Mouse (Mus musculus) MEL (cell line): ENCODE measurements around the gene Nfatc2ip. TPM values are rescaled to one million over a fixed set of nuclear protein-coding genes. Genes with fewer than 3 reads are reported as not detected.
A peak's percentile ranks its signal among the peaks of the same experiment; 100 is the strongest.

ENCODE experiments used
- DNase-seq: peaks from one replicate; pipeline ENCODE4 v3.0.0; 2011; ENCODE audit warnings: low read depth, low spot score
- H3K27ac ChIP-seq: 2 replicates; pipeline ENCODE4 v1.5.1; 2012; ENCODE audit warnings: low read depth, mild to moderate bottlenecking, control low read depth, low read length, moderate library complexity; ENCODE audit not compliant: control insufficient read depth
- H3K27me3 ChIP-seq, 2 experiments: fragments of 150-350 bp in 1 of 2; sonication (generic) in 1 of 2; 2 replicates each; pipeline ENCODE4 v1.6.1; 2012; ENCODE audit warnings: low read length in 2 of 2, mild to moderate bottlenecking in 2 of 2, improper control_type of control experiment in 1 of 2, moderate library complexity in 1 of 2; ENCODE audit not compliant: insufficient read depth in 2 of 2, control insufficient read depth in 1 of 2
- H3K36me3 ChIP-seq, 2 experiments: 2 replicates each; pipeline ENCODE4 v1.6.1; 2012 to 2014; ENCODE audit warnings: low read length in 2 of 2, improper control_type of control experiment in 1 of 2, inconsistent platforms in 1 of 2, mild to moderate bottlenecking in 1 of 2; ENCODE audit not compliant: insufficient read depth in 2 of 2, control insufficient read depth in 1 of 2
- H3K4me1 ChIP-seq, 2 experiments: fragments of 150-350 bp in 1 of 2; sonication (generic) in 1 of 2; 2 replicates each; pipeline ENCODE4 v1.6.1; 2012; ENCODE audit warnings: low read length in 2 of 2, improper control_type of control experiment in 1 of 2, mild to moderate bottlenecking in 1 of 2; ENCODE audit not compliant: insufficient read depth in 2 of 2, control insufficient read depth in 1 of 2
- H3K4me3 ChIP-seq, 2 experiments: fragments of 150-350 bp in 1 of 2; sonication (generic) in 1 of 2; 2 replicates each; pipeline ENCODE4 v1.5.1; 2012; ENCODE audit warnings: low read depth in 2 of 2, low read length in 2 of 2, mild to moderate bottlenecking in 2 of 2, moderate library complexity in 2 of 2, control low read depth in 1 of 2, improper control_type of control experiment in 1 of 2; ENCODE audit not compliant: control insufficient read depth in 1 of 2, insufficient read depth in 1 of 2
- H3K79me2 ChIP-seq: 2 replicates; pipeline ENCODE4 v1.6.1; 2012; ENCODE audit warnings: mild to moderate bottlenecking, low read length, moderate library complexity; ENCODE audit not compliant: control insufficient read depth, poor library complexity, insufficient read depth
- H3K9ac ChIP-seq: 2 replicates; pipeline ENCODE4 v1.6.1; 2012; ENCODE audit warnings: low read depth, mild to moderate bottlenecking, control low read depth, low read length, moderate library complexity; ENCODE audit not compliant: control insufficient read depth, poor library complexity, severe bottlenecking
- H3K9me3 ChIP-seq: fragments of 150-350 bp; sonication (generic); replicated peaks from 2 replicates; pipeline ENCODE4 v1.6.1; 2012; ENCODE audit warnings: mild to moderate bottlenecking, low read length, improper control_type of control experiment, moderate library complexity; ENCODE audit not compliant: insufficient read depth
- CHD1 ChIP-seq: IDR thresholded peaks from 2 replicates; pipeline ENCODE4 v1.6.1; 2012; ENCODE audit warnings: low read depth, mild to moderate bottlenecking, inconsistent platforms, low read length, improper control_type of control experiment
- CHD2 ChIP-seq: IDR thresholded peaks from 2 replicates; pipeline ENCODE4 v1.6.1; 2011; ENCODE audit warnings: low read length, improper control_type of control experiment
- CTCF ChIP-seq, 3 experiments: IDR thresholded peaks in 2 of 3; conservative IDR thresholded peaks in 1 of 3; 2 replicates each; pipeline ENCODE4 v1.5.1; 2011 to 2012; ENCODE audit warnings: low read length in 3 of 3, low read depth in 2 of 3, mild to moderate bottlenecking in 2 of 3, improper control_type of control experiment in 1 of 3, inconsistent platforms in 1 of 3, mixed read lengths in 1 of 3, moderate library complexity in 1 of 3; ENCODE audit not compliant: control insufficient read depth in 1 of 3, insufficient read depth in 1 of 3, poor library complexity in 1 of 3, severe bottlenecking in 1 of 3
- E2F4 ChIP-seq: IDR thresholded peaks from 2 replicates; pipeline ENCODE4 v1.6.1; 2011; ENCODE audit warnings: low read depth, low read length, improper control_type of control experiment, borderline replicate concordance
- ELF1 ChIP-seq: IDR thresholded peaks from 2 replicates; pipeline ENCODE4 v1.6.1; 2014; ENCODE audit warnings: low read depth, mild to moderate bottlenecking, inconsistent platforms, low read length, improper control_type of control experiment, moderate library complexity
- EP300 ChIP-seq, 2 experiments: IDR thresholded peaks; 2 replicates each; pipeline ENCODE4 v1.6.1; 2011; ENCODE audit warnings: improper control_type of control experiment in 2 of 2, low read length in 2 of 2, low read depth in 1 of 2, mild to moderate bottlenecking in 1 of 2
- ETS1 ChIP-seq: IDR thresholded peaks from 2 replicates; pipeline ENCODE4 v1.6.1; 2012; ENCODE audit warnings: low read depth, mild to moderate bottlenecking, inconsistent platforms, low read length, improper control_type of control experiment, moderate library complexity
- GABPA ChIP-seq: IDR thresholded peaks from 2 replicates; pipeline ENCODE4 v1.6.1; 2012; ENCODE audit warnings: low read depth, mild to moderate bottlenecking, inconsistent platforms, low read length, improper control_type of control experiment, moderate library complexity
- GATA1 ChIP-seq: IDR thresholded peaks from 2 replicates; pipeline ENCODE4 v1.6.1; 2011; ENCODE audit warnings: low read depth, low read length, improper control_type of control experiment
- HCFC1 ChIP-seq: IDR thresholded peaks from 2 replicates; pipeline ENCODE4 v1.6.1; 2012; ENCODE audit warnings: low read depth, mild to moderate bottlenecking, inconsistent platforms, low read length, improper control_type of control experiment, moderate library complexity
- JUND ChIP-seq: IDR thresholded peaks from 2 replicates; pipeline ENCODE4 v1.6.1; 2011; ENCODE audit warnings: low read depth, mild to moderate bottlenecking, improper control_type of control experiment, low read length
- MAFK ChIP-seq: IDR thresholded peaks from 2 replicates; pipeline ENCODE4 v1.6.1; 2011; ENCODE audit warnings: low read depth, mild to moderate bottlenecking, low read length, improper control_type of control experiment, borderline replicate concordance
- MAX ChIP-seq: IDR thresholded peaks from 2 replicates; pipeline ENCODE4 v1.6.1; 2011; ENCODE audit warnings: low read length, improper control_type of control experiment
- MAZ ChIP-seq: IDR thresholded peaks from 2 replicates; pipeline ENCODE4 v1.6.1; 2012; ENCODE audit warnings: low read depth, mild to moderate bottlenecking, inconsistent platforms, low read length, improper control_type of control experiment
- MEF2A ChIP-seq: IDR thresholded peaks from 2 replicates; pipeline ENCODE4 v1.6.1; 2014; ENCODE audit warnings: low read depth, mild to moderate bottlenecking, inconsistent platforms, low read length, improper control_type of control experiment; ENCODE audit not compliant: poor library complexity, insufficient replicate concordance, severe bottlenecking; ENCODE audit errors: extremely low read depth
- MXI1 ChIP-seq: IDR thresholded peaks from 2 replicates; pipeline ENCODE4 v1.6.1; 2011; ENCODE audit warnings: mild to moderate bottlenecking, low read depth, low read length, improper control_type of control experiment
- MYB ChIP-seq: IDR thresholded peaks from 2 replicates; pipeline ENCODE4 v1.6.1; 2011; ENCODE audit warnings: mild to moderate bottlenecking, low read depth, low read length, improper control_type of control experiment
- NELFE ChIP-seq: IDR thresholded peaks from 2 replicates; pipeline ENCODE4 v1.6.1; 2011; ENCODE audit warnings: low read depth, low read length, improper control_type of control experiment
- NRF1 ChIP-seq: IDR thresholded peaks from 2 replicates; pipeline ENCODE4 v1.6.1; 2014; ENCODE audit warnings: low read depth, mild to moderate bottlenecking, inconsistent platforms, low read length, improper control_type of control experiment, moderate library complexity; ENCODE audit not compliant: poor library complexity, insufficient read depth, severe bottlenecking
- POLR2A ChIP-seq, 2 experiments: IDR thresholded peaks; 2 replicates each; pipeline ENCODE4 v1.6.1; 2011 to 2012; ENCODE audit warnings: low read length in 2 of 2, mild to moderate bottlenecking in 2 of 2, control low read depth in 1 of 2, improper control_type of control experiment in 1 of 2, low read depth in 1 of 2, moderate library complexity in 1 of 2; ENCODE audit not compliant: control insufficient read depth in 1 of 2, insufficient read depth in 1 of 2, poor library complexity in 1 of 2
- POLR2AphosphoS2 ChIP-seq: IDR thresholded peaks from 2 replicates; pipeline ENCODE4 v1.6.1; 2011; ENCODE audit warnings: low read length, improper control_type of control experiment
- RAD21 ChIP-seq: IDR thresholded peaks from 2 replicates; pipeline ENCODE4 v1.6.1; 2011; ENCODE audit warnings: mild to moderate bottlenecking, low read depth, low read length, improper control_type of control experiment
- RCOR1 ChIP-seq: IDR thresholded peaks from 2 replicates; pipeline ENCODE4 v1.6.1; 2012; ENCODE audit warnings: low read depth, mild to moderate bottlenecking, inconsistent platforms, low read length, improper control_type of control experiment
- SIN3A ChIP-seq: IDR thresholded peaks from 2 replicates; pipeline ENCODE4 v1.6.1; 2012; ENCODE audit warnings: low read length, improper control_type of control experiment, inconsistent platforms
- SMC3 ChIP-seq: IDR thresholded peaks from 2 replicates; pipeline ENCODE4 v1.6.1; 2011; ENCODE audit warnings: low read depth, low read length, improper control_type of control experiment
- TAL1 ChIP-seq: IDR thresholded peaks from 2 replicates; pipeline ENCODE4 v1.6.1; 2012; ENCODE audit warnings: mild to moderate bottlenecking, inconsistent platforms, low read length, moderate library complexity, mixed read lengths
- TBP ChIP-seq: IDR thresholded peaks from 2 replicates; pipeline ENCODE4 v1.8.0; 2011; ENCODE audit warnings: low read depth, low read length, improper control_type of control experiment
- TCF12 ChIP-seq: IDR thresholded peaks from 2 replicates; pipeline ENCODE4 v1.6.1; 2014; ENCODE audit warnings: low read depth, mild to moderate bottlenecking, inconsistent platforms, low read length, improper control_type of control experiment, moderate library complexity
- UBTF ChIP-seq: IDR thresholded peaks from 2 replicates; pipeline ENCODE4 v1.6.1; 2012; ENCODE audit warnings: low read depth, mild to moderate bottlenecking, inconsistent platforms, low read length, improper control_type of control experiment, moderate library complexity, borderline replicate concordance; ENCODE audit not compliant: insufficient read depth
- USF1 ChIP-seq: IDR thresholded peaks from 2 replicates; pipeline ENCODE4 v1.6.1; 2014; ENCODE audit warnings: low read depth, mild to moderate bottlenecking, inconsistent platforms, low read length, improper control_type of control experiment, moderate library complexity
- USF2 ChIP-seq, 2 experiments: IDR thresholded peaks; 2 replicates each; pipeline ENCODE4 v1.6.1; 2011 to 2012; ENCODE audit warnings: improper control_type of control experiment in 2 of 2, low read length in 2 of 2, borderline replicate concordance in 1 of 2, inconsistent platforms in 1 of 2, low read depth in 1 of 2, mild to moderate bottlenecking in 1 of 2; ENCODE audit not compliant: insufficient read depth in 1 of 2
- ZC3H11A ChIP-seq: IDR thresholded peaks from 2 replicates; pipeline ENCODE4 v1.6.1; 2012; ENCODE audit warnings: low read depth, mild to moderate bottlenecking, inconsistent platforms, low read length, improper control_type of control experiment
- ZKSCAN1 ChIP-seq: IDR thresholded peaks from 2 replicates; pipeline ENCODE4 v1.6.1; 2012; ENCODE audit warnings: low read depth, mild to moderate bottlenecking, inconsistent platforms, low read length, improper control_type of control experiment, moderate library complexity
- ZMIZ1 ChIP-seq: IDR thresholded peaks from 2 replicates; pipeline ENCODE4 v1.6.1; 2012; ENCODE audit warnings: low read depth, mild to moderate bottlenecking, inconsistent platforms, low read length, improper control_type of control experiment, moderate library complexity
- ZNF384 ChIP-seq: IDR thresholded peaks from 2 replicates; pipeline ENCODE4 v1.6.1; 2012; ENCODE audit warnings: low read depth, mild to moderate bottlenecking, inconsistent platforms, low read length, improper control_type of control experiment
- polyA plus RNA-seq, 2 experiments: library from polyadenylated mRNA; stranded (reverse) in 1 of 2; unstranded in 1 of 2; fragments of >175 nt in 1 of 2; fragments of >200 nt in 1 of 2; gene quantifications; 2 replicates each; pipeline versions ENCODE4 v1.2.1 to v1.2.4; 2012; ENCODE audit warnings: low replicate concordance in 2 of 2, low read depth in 1 of 2; ENCODE audit not compliant: insufficient read length in 2 of 2, insufficient read depth in 1 of 2, missing spikeins in 1 of 2
- total RNA-seq: library from RNA; depleted of rRNA; stranded (reverse); fragments of 300-350 nt; gene quantifications from 2 replicates; pipeline ENCODE4 v1.2.3, GENCODE M21; 2012; rRNA removed

Nfatc2ip gene
- total RNA-seq (6.3 and 7.9 TPM in 2 replicates), polyA plus RNA-seq (10 to 100 TPM in 1 of 2 experiments, not detected in 1; 13.0 TPM)

DNA sequence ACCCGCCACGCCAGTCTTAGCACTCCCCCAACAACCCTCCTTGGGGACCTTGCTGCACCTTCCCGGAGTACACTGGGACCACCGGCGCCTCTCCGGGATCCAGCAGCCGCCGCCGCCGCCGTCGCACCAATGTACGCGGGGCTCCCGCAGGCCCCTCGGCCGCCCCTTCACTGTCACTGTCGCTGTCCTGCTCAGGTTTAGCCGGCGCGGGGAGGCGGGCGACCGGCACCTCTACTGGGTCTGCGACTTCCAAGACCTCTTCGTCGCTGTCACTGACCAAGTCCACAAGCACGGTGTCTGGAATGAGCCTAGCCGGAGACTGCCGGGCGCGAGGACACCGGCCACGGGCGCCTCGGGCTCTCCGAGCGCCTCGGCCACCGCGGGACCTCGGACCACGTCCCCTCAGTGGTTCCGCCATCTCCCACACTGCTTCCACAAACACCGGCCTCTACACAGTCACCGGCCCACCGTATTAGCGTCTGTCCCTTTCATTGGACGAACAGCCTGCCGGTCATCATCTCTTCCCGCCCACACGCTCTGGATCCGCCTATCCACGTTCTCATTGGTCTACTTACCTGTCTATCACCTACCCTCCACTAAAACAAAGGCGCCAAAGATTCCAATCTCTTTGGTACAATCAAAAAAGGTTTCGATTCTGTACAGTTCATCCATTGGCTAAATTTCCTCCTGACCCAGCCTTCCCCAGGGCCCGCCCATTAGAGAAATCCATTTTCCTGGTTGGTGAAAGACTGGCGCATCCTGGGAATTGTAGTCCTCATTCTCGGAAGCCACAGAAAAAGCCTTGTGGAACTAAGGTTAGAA, at the start of gene Nfatc2ip:
Gene Nfatc2ip (minus strand): TSS at position 440 of the 822 bp plus-strand sequence.
- no peaks in the 10 kb centered on the region for H3K27me3 ChIP-seq
- H3K4me1 ChIP-seq = peaks cover 0 to 14% of the 10 kb centered on the region in 2 experiments; a peak in 2 of 4 replicates
- DNase-seq = peak; percentile 99
- H3K27ac ChIP-seq = peak within 1 kb of the TSS; percentile 94
- peak within 1 kb of the TSS; percentile 63 to 94 for H3K4me3 ChIP-seq
- H3K79me2 ChIP-seq = peaks cover 6% of the 10 kb centered on the region
- H3K36me3 ChIP-seq = peaks cover 0 to 18% of the 10 kb centered on the region in 2 experiments; a peak in 2 of 4 replicates
- H3K9me3 ChIP-seq = no peaks in the 10 kb centered on the region
- H3K9ac ChIP-seq = peak within 1 kb of the TSS; percentile 93
- TF ChIP-seq MAFK (no peak), ZKSCAN1 (no peak), MAX (no peak), USF1 (no peak), MEF2A (no peak), ZNF384 (no peak), TCF12 (0 out of 2 replicates have a peak, but pooled peaks have one; percentile 18), MAZ (no peak), USF2 (IDR thresholded peaks at IDR 0.05; ENCODE audit: borderline replicate concordance in 1 of 2, insufficient read depth in 1 of 2, low read depth in 1 of 2, low read length in 2 of 2) (no peak), JUND (no peak), HCFC1 (peak; percentile 97), SIN3A (peak; percentile 76), CTCF (IDR thresholded peaks at IDR 0.05 in 2 of 3, conservative IDR thresholded peaks at IDR 0.05 in 1 of 3; ENCODE audit: control insufficient read depth in 1 of 3, insufficient read depth in 1 of 3, low read depth in 2 of 3, low read length in 3 of 3, poor library complexity in 1 of 3, severe bottlenecking in 1 of 3) (no peak), UBTF (no peak), POLR2A (IDR thresholded peaks at IDR 0.05; ENCODE audit: control insufficient read depth in 1 of 2, insufficient read depth in 1 of 2, low read depth in 1 of 2, low read length in 2 of 2, poor library complexity in 1 of 2) (peak; percentile 87 to 96), TBP (peak; percentile 82), ZMIZ1 (no peak), SMC3 (no peak), MXI1 (peak; percentile 79; the same call in 1 of the 2 replicates), RAD21 (no peak), CHD1 (no peak), MYB (no peak), POLR2AphosphoS2 (peak; percentile 71; the same call in 1 of the 2 replicates), ELF1 (peak; percentile 97), TAL1 (no peak), E2F4 (peak; percentile 81), CHD2 (peak; percentile 95), NELFE (peak; percentile 86), GABPA (no peak), GATA1 (peak; percentile 85), ZC3H11A (no peak), NRF1 (peak; percentile 30; the same call in 1 of the 2 replicates), RCOR1 (no peak), ETS1 (no peak), EP300 (IDR thresholded peaks at IDR 0.05; ENCODE audit: low read depth in 1 of 2, low read length in 2 of 2) (no peak)
